In the genomic region with DNA sequence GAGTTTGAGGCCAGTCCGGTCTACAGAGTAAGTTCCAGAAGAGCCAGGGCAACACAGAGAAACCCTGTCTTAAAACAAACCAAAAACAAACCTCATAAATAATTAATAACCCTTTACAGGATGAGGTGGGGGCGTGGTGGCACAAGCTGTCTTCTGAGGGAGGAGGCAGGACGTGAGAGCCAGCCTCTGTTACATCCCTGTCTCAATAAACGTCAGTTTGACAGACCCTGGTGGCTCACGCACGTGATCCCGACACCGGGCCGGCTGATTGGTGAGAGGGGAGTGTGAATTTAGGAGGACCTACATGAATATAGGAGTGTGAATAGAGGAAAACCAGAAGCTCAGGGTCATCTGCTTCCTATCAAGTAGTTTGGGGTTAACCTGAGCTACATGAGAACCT, we compare ENCODE assay signal across 14 mouse cellular contexts. TPM values are rescaled to one million over a fixed set of nuclear protein-coding genes. Genes with fewer than 3 reads are reported as not detected.
DNase-seq lines count a peak whose midpoint lies in the region; ATAC-seq and TF ChIP-seq lines count a peak whose summit lies in the region.
"Had no signal": no experiment of that assay in that cellular context is flagged by ENCODE, and none has a peak within 500 bp of the region (broad histone marks: within the 10 kb centered on the region; RNA-seq: fewer than 3 reads in every experiment).

No protein-coding gene starts in this region.

- peaks cover 4% of the 10 kb centered on the region for H3K27me3 ChIP-seq in hindbrain, embryonic 10.5 days (ENCODE audit: insufficient read depth, poor library complexity, severe bottlenecking)
- no peaks in the 10 kb centered on the region for H3K27me3 ChIP-seq in hindbrain, embryonic 16.5 days (replicated peaks; ENCODE audit: control insufficient read depth, insufficient read depth, low read length)
- 0 out of 2 replicates have a peak, but pooled peaks cover 3% of the 10 kb centered on the region for H3K27me3 ChIP-seq in midbrain, embryonic 13.5 days
- no peaks in the 10 kb centered on the region; the same call in 1 of the 2 replicates for H3K27me3 ChIP-seq in midbrain, postnatal 0 days (ENCODE audit: insufficient read depth, low read length)
- H3K27me3 ChIP-seq in hindbrain, embryonic 13.5 days: no peaks in the 10 kb centered on the region
- H3K27me3 ChIP-seq in splenic B cell, adult 2 months (ENCODE audit: control insufficient read depth, insufficient read depth, low read length, poor library complexity, severe bottlenecking): no peaks in the 10 kb centered on the region
- H3K27me3 ChIP-seq: forebrain, embryonic 13.5 days had no signal

- no peak for TF ChIP-seq CTCF in midbrain, postnatal 0 days (IDR thresholded peaks at IDR 0.05)

- H3K9ac ChIP-seq in hindbrain, embryonic 16.5 days (ENCODE audit: low read depth, low read length): no peak overlapping the region
- no peak overlapping the region; the same call in 1 of the 2 replicates for H3K9ac ChIP-seq in midbrain, embryonic 13.5 days (replicated peaks)
- H3K9ac ChIP-seq in midbrain, postnatal 0 days (replicated peaks; ENCODE audit: low read length, poor library complexity, severe bottlenecking): no peak overlapping the region
- H3K9ac ChIP-seq in hindbrain, embryonic 13.5 days: 0 out of 2 replicates have a peak overlapping the region, but pooled peaks have one; percentile 2

- no peak for ATAC-seq in hindbrain, embryonic 16.5 days
- no peak for ATAC-seq in midbrain, embryonic 13.5 days
- ATAC-seq in midbrain, postnatal 0 days (ENCODE audit: low FRiP score): no peak
- ATAC-seq in hindbrain, embryonic 13.5 days (ENCODE audit: low FRiP score): no peak
- ATAC-seq: CD4-positive, CD25-positive, alpha-beta regulatory T cell, adult 4 months; forebrain, embryonic 13.5 days had no signal

- DNase-seq in hindbrain, embryonic 10.5 days (ENCODE audit: low spot score): peak; percentile 17
- DNase-seq in midbrain, postnatal 0 days (ENCODE audit: low spot score): no peak
- peak; percentile 46 for DNase-seq in splenic B cell, adult 2 months (ENCODE audit: low read depth, low spot score)
- DNase-seq in right cerebral cortex, postnatal 14 days: no peak
- DNase-seq in cerebellum, postnatal 36 days: no peak

- peaks cover 71% of the 10 kb centered on the region for H3K4me1 ChIP-seq in hindbrain, embryonic 10.5 days (replicated peaks)
- peaks cover 35% of the 10 kb centered on the region for H3K4me1 ChIP-seq in hindbrain, embryonic 16.5 days (ENCODE audit: control insufficient read depth, insufficient read depth, low read depth, low read length)
- H3K4me1 ChIP-seq in midbrain, embryonic 13.5 days (replicated peaks): peaks cover 53% of the 10 kb centered on the region
- H3K4me1 ChIP-seq in midbrain, postnatal 0 days (ENCODE audit: insufficient read depth, low read length): peaks cover 7% of the 10 kb centered on the region; the same call in 1 of the 2 replicates
- peaks cover 61% of the 10 kb centered on the region for H3K4me1 ChIP-seq in hindbrain, embryonic 13.5 days (replicated peaks)

- H3K4me3 ChIP-seq in hindbrain, embryonic 10.5 days: no peak overlapping the region
- no peak overlapping the region for H3K4me3 ChIP-seq in hindbrain, embryonic 16.5 days (ENCODE audit: low read length)
- H3K4me3 ChIP-seq in midbrain, embryonic 13.5 days (replicated peaks): no peak overlapping the region
- no peak overlapping the region for H3K4me3 ChIP-seq in midbrain, postnatal 0 days (ENCODE audit: low read depth, low read length)
- no peak overlapping the region for H3K4me3 ChIP-seq in hindbrain, embryonic 13.5 days
- H3K4me3 ChIP-seq: forebrain, embryonic 13.5 days had no signal

- H3K27ac ChIP-seq in hindbrain, embryonic 10.5 days: peak overlapping the region; percentile 66
- no peak overlapping the region for H3K27ac ChIP-seq in hindbrain, embryonic 16.5 days (ENCODE audit: low read depth, low read length)
- H3K27ac ChIP-seq in midbrain, embryonic 13.5 days: 0 out of 2 replicates have a peak overlapping the region, but pooled peaks have one; percentile 44
- no peak overlapping the region for H3K27ac ChIP-seq in midbrain, postnatal 0 days (ENCODE audit: low read depth, low read length)
- H3K27ac ChIP-seq in hindbrain, embryonic 13.5 days: no peak overlapping the region

- no peaks in the 10 kb centered on the region for H3K36me3 ChIP-seq in hindbrain, embryonic 10.5 days
- H3K36me3 ChIP-seq in hindbrain, embryonic 16.5 days (ENCODE audit: control insufficient read depth, insufficient read depth, low read length): no peaks in the 10 kb centered on the region
- no peaks in the 10 kb centered on the region for H3K36me3 ChIP-seq in midbrain, embryonic 13.5 days
- no peaks in the 10 kb centered on the region for H3K36me3 ChIP-seq in midbrain, postnatal 0 days (ENCODE audit: insufficient read depth, low read length)
- no peaks in the 10 kb centered on the region for H3K36me3 ChIP-seq in hindbrain, embryonic 13.5 days
- H3K36me3 ChIP-seq in splenic B cell, adult 2 months (ENCODE audit: control insufficient read depth, insufficient read depth, low read length, poor library complexity, severe bottlenecking): no peaks in the 10 kb centered on the region

- H3K4me2 ChIP-seq in hindbrain, embryonic 16.5 days (ENCODE audit: low read length): no peak overlapping the region
- H3K4me2 ChIP-seq in midbrain, embryonic 13.5 days (replicated peaks): no peak overlapping the region
- H3K4me2 ChIP-seq in midbrain, postnatal 0 days (ENCODE audit: low read depth, low read length, poor library complexity, severe bottlenecking): no peak overlapping the region
- no peak overlapping the region for H3K4me2 ChIP-seq in hindbrain, embryonic 13.5 days

- H3K9me3 ChIP-seq in hindbrain, embryonic 10.5 days: no peaks in the 10 kb centered on the region
- no peaks in the 10 kb centered on the region for H3K9me3 ChIP-seq in hindbrain, embryonic 16.5 days (ENCODE audit: control insufficient read depth, low read length)
- no peaks in the 10 kb centered on the region for H3K9me3 ChIP-seq in midbrain, embryonic 13.5 days
- H3K9me3 ChIP-seq in midbrain, postnatal 0 days (ENCODE audit: low read length): no peaks in the 10 kb centered on the region
- no peaks in the 10 kb centered on the region for H3K9me3 ChIP-seq in hindbrain, embryonic 13.5 days
- H3K9me3 ChIP-seq: forebrain, embryonic 13.5 days had no signal

- WGBS in hindbrain, embryonic 10.5 days: 55% methylated on average over 9 of the region's 9 CpGs
- 43% methylated on average over 9 of the region's 9 CpGs for WGBS in hindbrain, embryonic 16.5 days
- WGBS in midbrain, embryonic 13.5 days: 55% methylated on average over 9 of the region's 9 CpGs
- 52% methylated on average over 9 of the region's 9 CpGs for WGBS in midbrain, postnatal 0 days
- WGBS in hindbrain, embryonic 13.5 days: 34% methylated on average over 9 of the region's 9 CpGs

RNA-seq across cellular contexts. Expression of a gene that starts 3.9 kb away (rescaled TPM):
- polyA plus RNA-seq in hindbrain, embryonic 10.5 days (2016; fragmentation: Nextera tagmentation; extraction: Ambion mirVana): 15.7 and 18.8 TPM in 2 replicates
- polyA plus RNA-seq in hindbrain, embryonic 16.5 days (2015; fragmentation: Nextera tagmentation; extraction: Ambion mirVana): 27.6 and 30.3 TPM in 2 replicates
- polyA plus RNA-seq in midbrain, embryonic 13.5 days (2015; fragmentation: Nextera tagmentation; extraction: Ambion mirVana): 13.4 and 15.2 TPM in 2 replicates
- 11.0 and 15.8 TPM in 2 replicates for total RNA-seq in midbrain, postnatal 0 days (2014; rRNA removed)
- 21.8 and 27.3 TPM in 2 replicates for polyA plus RNA-seq in midbrain, postnatal 0 days (2015; fragmentation: Nextera tagmentation; extraction: Ambion mirVana)
- polyA plus RNA-seq in hindbrain, embryonic 13.5 days (2015; fragmentation: Nextera tagmentation; extraction: Ambion mirVana): 19.3 and 19.5 TPM in 2 replicates

RNA-seq across cellular contexts. Expression of a gene that starts 55.7 kb away (rescaled TPM):
- not detected in 2 replicates for polyA plus RNA-seq in hindbrain, embryonic 10.5 days (2016; fragmentation: Nextera tagmentation; extraction: Ambion mirVana)
- 0.36 TPM in 1 of 2 replicates, not detected in the other for polyA plus RNA-seq in hindbrain, embryonic 16.5 days (2015; fragmentation: Nextera tagmentation; extraction: Ambion mirVana)
- polyA plus RNA-seq in midbrain, embryonic 13.5 days (2015; fragmentation: Nextera tagmentation; extraction: Ambion mirVana): not detected in 2 replicates
- total RNA-seq in midbrain, postnatal 0 days (2014; rRNA removed): not detected in 2 replicates
- polyA plus RNA-seq in midbrain, postnatal 0 days (2015; fragmentation: Nextera tagmentation; extraction: Ambion mirVana): 0.39 TPM in 1 of 2 replicates, not detected in the other
- not detected in 2 replicates for polyA plus RNA-seq in hindbrain, embryonic 13.5 days (2015; fragmentation: Nextera tagmentation; extraction: Ambion mirVana)
- total RNA-seq: gastrocnemius, postnatal 36 days; hematopoietic stem cell, adult 5-6 weeks; layer of hippocampus, postnatal 25 days; megakaryocyte-erythroid progenitor cell, adult 5-6 weeks had no signal

Comparison
In these comparisons a context has a peak if more than half of its experiments do, and no peak if none do; other contexts are left out.
1. H3K27ac ChIP-seq: peak in hindbrain, embryonic 10.5 days (single experiment) and midbrain, embryonic 13.5 days (single experiment); none in hindbrain, embryonic 16.5 days (single experiment), midbrain, postnatal 0 days (single experiment) and hindbrain, embryonic 13.5 days (single experiment).
2. DNase-seq: peak in hindbrain, embryonic 10.5 days (single experiment) and splenic B cell, adult 2 months (single experiment); none in midbrain, postnatal 0 days (single experiment), right cerebral cortex, postnatal 14 days (single experiment) and cerebellum, postnatal 36 days (0 of 2).